Mouse (Mus musculus) neural tube, embryonic 11.5 days (tissue): ENCODE results near the gene Hist2h2aa2. TPM values are rescaled to one million over a fixed set of nuclear protein-coding genes. Genes with fewer than 3 reads are reported as not detected.
"Not testable (repeated sequence)": the region's sequence is repeated elsewhere in the genome, so short reads cannot be mapped to it uniquely, and the experiment has no call there.

Experiments
- ATAC-seq: fragments of 200-750 bp; cut with Nextera tagmentation; 2 replicates; pipeline ENCODE4 v1.8.0; 2017; ENCODE audit warnings: moderate number of reproducible peaks, mild to moderate bottlenecking, moderate TSS enrichment, moderate library complexity; ENCODE audit not compliant: insufficient read depth, low FRiP score, low TSS enrichment
- DNase-seq: peaks from one replicate; pipeline ENCODE4 v3.0.0-alpha.2; 2015; ENCODE audit warnings: low spot score
- H3K27ac ChIP-seq: fragments of 300-500 bp; sonication (generic); 2 replicates; pipeline ENCODE4 v1.5.1; 2014; ENCODE audit warnings: low read depth, mild to moderate bottlenecking, low read length
- H3K27me3 ChIP-seq: fragments of 300-500 bp; sonication (generic); 2 replicates; pipeline ENCODE4 v1.6.1; 2014; ENCODE audit warnings: mild to moderate bottlenecking, low read length, mixed read lengths; ENCODE audit not compliant: control insufficient read depth, insufficient read depth
- H3K36me3 ChIP-seq: fragments of 300-500 bp; sonication (generic); 2 replicates; pipeline ENCODE4 v1.6.1; 2014; ENCODE audit warnings: mild to moderate bottlenecking, low read length, moderate library complexity, mixed read lengths; ENCODE audit not compliant: control insufficient read depth, insufficient read depth
- H3K4me1 ChIP-seq: fragments of 300-500 bp; sonication (generic); 2 replicates; pipeline ENCODE4 v1.6.1; 2014; ENCODE audit warnings: low read length, mixed read lengths; ENCODE audit not compliant: control insufficient read depth, insufficient read depth
- H3K4me2 ChIP-seq: fragments of 300-500 bp; sonication (generic); 2 replicates; pipeline ENCODE4 v1.6.1; 2014; ENCODE audit warnings: low read depth, mild to moderate bottlenecking, moderate library complexity
- H3K4me3 ChIP-seq: fragments of 300-500 bp; sonication (generic); 2 replicates; pipeline ENCODE4 v1.5.1; 2014; ENCODE audit warnings: low read depth, low read length
- H3K9ac ChIP-seq: fragments of 300-500 bp; sonication (generic); 2 replicates; pipeline ENCODE4 v1.6.1; 2014; ENCODE audit warnings: mild to moderate bottlenecking, low read length
- H3K9me3 ChIP-seq: fragments of 300-500 bp; sonication (generic); 2 replicates; pipeline ENCODE4 v1.6.1; 2016; ENCODE audit warnings: low read length; ENCODE audit not compliant: control insufficient read depth
- WGBS: fragments of 180-500 bp; shearing (Covaris S2); extraction: QIAGEN DNeasy Blood & Tissue Kit; methylation state at CpG from one replicate; pipeline ENCODE4 v1.1.7; 2014; 5-methylcytosine and 5-hydroxymethylcytosine counted together
- polyA plus RNA-seq: library from polyadenylated mRNA; unstranded; fragments of >200 nt; fragmentation: Nextera tagmentation; extraction: Ambion mirVana; gene quantifications from 2 replicates; pipeline ENCODE4 v1.2.1, GENCODE M21; 2014

Gene Hist2h2aa2
- polyA plus RNA-seq, result 24.5 and 46.0 TPM in 2 replicates

GRCm38 (mm10) chr3:96239949-96240798, at the start of gene Hist2h2aa2:
TSS of gene Hist2h2aa2 (minus strand) at chr3:96240276.
- H3K27me3 ChIP-seq, H3K36me3 ChIP-seq, H3K9me3 ChIP-seq: not testable (repeated sequence)
- peak; percentile 84 for ATAC-seq
- Histone ChIP-seq H3K27ac (peak within 1 kb of the TSS; percentile 63), H3K4me3 (peak within 1 kb of the TSS; percentile 13), H3K9ac (peak within 1 kb of the TSS; percentile 20), H3K4me1 (peaks cover 13% of the 10 kb centered on the region), H3K4me2 (peak within 1 kb of the TSS; percentile 31)
- DNase-seq, result peak; percentile 75
- 5% methylated on average over 25 of the region's 85 CpGs for WGBS

GRCm38 (mm10) chr3:96289201-96289600, 49.1 kb upstream of the Hist2h2aa2 start:
- Histone ChIP-seq H3K9me3 (no peaks in the 10 kb centered on the region), H3K9ac (no peak overlapping the region), H3K27me3 (no peaks in the 10 kb centered on the region), H3K4me1 (no peaks in the 10 kb centered on the region; the same call in 1 of the 2 replicates), H3K4me3 (no peak overlapping the region), H3K4me2 (no peak overlapping the region), H3K27ac (no peak overlapping the region), H3K36me3 (no peaks in the 10 kb centered on the region)
- DNase-seq (no peak), ATAC-seq (no peak)
- WGBS, result 67% methylated on average over 3 of the region's 3 CpGs

GRCm38 (mm10) chr3:96287334-96287733, 47.3 kb upstream of the Hist2h2aa2 start:
- H3K4me2 ChIP-seq, H3K36me3 ChIP-seq, H3K27me3 ChIP-seq, H3K9ac ChIP-seq, ATAC-seq, DNase-seq, H3K27ac ChIP-seq, H3K4me3 ChIP-seq, H3K4me1 ChIP-seq, H3K9me3 ChIP-seq: not testable (repeated sequence)
- 93% methylated on average over 11 of the region's 11 CpGs for WGBS

- WGBS, result 34% methylated on average over 4 of the region's 4 CpGs
- H3K9ac ChIP-seq, result no peak overlapping the region
- no peak for ATAC-seq
- no peak overlapping the region for H3K27ac ChIP-seq
- H3K27me3 ChIP-seq, result 0 out of 2 replicates have a peak, but pooled peaks cover 2% of the 10 kb centered on the region
- H3K4me1 ChIP-seq, result no peaks in the 10 kb centered on the region; the same call in 1 of the 2 replicates
- DNase-seq, result peak; percentile 38
- H3K4me3 ChIP-seq, result no peak overlapping the region
- no peaks in the 10 kb centered on the region for H3K9me3 ChIP-seq
- H3K4me2 ChIP-seq, result no peak overlapping the region; the same call in 1 of the 2 replicates
- no peaks in the 10 kb centered on the region for H3K36me3 ChIP-seq
Measured at GRCm38 (mm10) chr3:96284457-96284856, 44.4 kb upstream of the Hist2h2aa2 start.

GRCm38 (mm10) chr3:96280660-96281059, 40.6 kb upstream of the Hist2h2aa2 start:
- 60% methylated on average over 6 of the region's 6 CpGs for whole genome bisulfite sequencing
- DNase-seq (no peak), ATAC-seq (no peak)
- no peaks in the 10 kb centered on the region for H3K36me3 ChIP-seq
- no peak overlapping the region for H3K27ac ChIP-seq
- H3K27me3 ChIP-seq, result 0 out of 2 replicates have a peak, but pooled peaks cover 2% of the 10 kb centered on the region
- H3K4me3 ChIP-seq, result no peak overlapping the region
- no peak overlapping the region for H3K4me2 ChIP-seq
- no peaks in the 10 kb centered on the region; the same call in 1 of the 2 replicates for H3K4me1 ChIP-seq
- H3K9me3 ChIP-seq, result no peaks in the 10 kb centered on the region
- H3K9ac ChIP-seq, result no peak overlapping the region

GRCm38 (mm10) chr3:96277800-96278624, 37.9 kb upstream of the Hist2h2aa2 start:
- peak; percentile 93 for DNase-seq
- ATAC-seq, result peak; percentile 93
- WGBS, result under 1% methylated on average over 49 of the region's 49 CpGs
- no peaks in the 10 kb centered on the region for H3K4me1 ChIP-seq
- H3K27me3 ChIP-seq, result no peaks in the 10 kb centered on the region
- H3K27ac ChIP-seq, result peak overlapping the region; percentile 82; the same call in 1 of the 2 replicates
- peak overlapping the region; percentile 44 for H3K4me3 ChIP-seq
- H3K36me3 ChIP-seq, result no peaks in the 10 kb centered on the region
- H3K9ac ChIP-seq, result peak overlapping the region; percentile 64
- peak overlapping the region; percentile 81 for H3K4me2 ChIP-seq
- H3K9me3 ChIP-seq, result no peaks in the 10 kb centered on the region

- DNase-seq (peak; percentile 66), ATAC-seq (no peak)
- no peaks in the 10 kb centered on the region for H3K4me1 ChIP-seq
Measured at GRCm38 (mm10) chr3:96277428-96277799, 37.3 kb upstream of the Hist2h2aa2 start.

GRCm38 (mm10) chr3:96273591-96274465, 33.8 kb upstream of the Hist2h2aa2 start:
- Histone ChIP-seq H3K9me3 (no peaks in the 10 kb centered on the region), H3K4me2 (no peak overlapping the region), H3K9ac (no peak overlapping the region), H3K4me1 (0 out of 2 replicates have a peak, but pooled peaks cover 3% of the 10 kb centered on the region), H3K27me3 (no peaks in the 10 kb centered on the region), H3K4me3 (no peak overlapping the region), H3K27ac (no peak overlapping the region), H3K36me3 (no peaks in the 10 kb centered on the region)
- DNase-seq (no peak), ATAC-seq (no peak)
- WGBS, result 89% methylated on average over 17 of the region's 17 CpGs

More at GRCm38 (mm10) chr3:96277428-96277799, 37.3 kb upstream of the Hist2h2aa2 start:
- Histone ChIP-seq H3K36me3 (no peaks in the 10 kb centered on the region), H3K27ac (0 out of 2 replicates have a peak overlapping the region, but pooled peaks have one; percentile 82), H3K9ac (peak overlapping the region; percentile 64), H3K4me3 (peak overlapping the region; percentile 44), H3K9me3 (no peaks in the 10 kb centered on the region), H3K27me3 (no peaks in the 10 kb centered on the region), H3K4me2 (peak overlapping the region; percentile 81)
- 12% methylated on average over 8 of the region's 8 CpGs for WGBS
